Mouse (Mus musculus) adrenal gland, adult 2 months (tissue): Measurements from ENCODE around the gene Nexn. TPM values are rescaled to one million over a fixed set of nuclear protein-coding genes. Genes with fewer than 3 reads are reported as not detected.
"Not testable (repeated sequence)": the region's sequence is repeated elsewhere in the genome, so short reads cannot be mapped to it uniquely, and the experiment has no call there.

Experiments used
- DNase-seq: peaks from one replicate; pipeline ENCODE4 v3.0.0; 2021
- polyA plus RNA-seq: library from polyadenylated mRNA; depleted of rRNA; stranded (reverse); fragments of >200 nt; gene quantifications from 2 replicates; pipeline ENCODE4 v1.2.3, GENCODE M21; 2012
- total RNA-seq, 2 experiments: library from RNA; stranded (reverse); gene quantifications; 2 replicates each; pipeline ENCODE4 v1.2.3; 2021

Nexn gene
- total and polyA plus RNA-seq, 3 experiments = 3.7 TPM; not detected in 1

DNA sequence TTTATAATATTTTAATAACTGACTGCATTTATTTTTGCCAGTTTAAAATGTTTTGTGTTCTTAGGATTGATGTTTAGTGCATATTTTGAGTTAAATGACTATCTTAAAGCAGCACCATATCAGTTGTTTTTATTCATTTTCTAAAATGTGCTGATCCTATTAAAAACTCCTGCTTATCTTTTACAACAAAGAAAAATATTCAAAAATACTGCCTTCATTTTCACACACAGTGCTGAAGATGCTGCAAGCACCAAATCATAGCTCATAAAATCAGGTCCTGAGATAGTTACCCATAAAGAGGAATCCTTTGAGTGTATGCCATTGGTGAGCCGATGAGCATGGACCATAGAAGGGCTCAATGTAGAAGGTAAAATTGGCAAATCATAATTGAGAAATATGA lies 30.9 kb downstream of the Nexn start:
- no peak for DNase-seq

DNA sequence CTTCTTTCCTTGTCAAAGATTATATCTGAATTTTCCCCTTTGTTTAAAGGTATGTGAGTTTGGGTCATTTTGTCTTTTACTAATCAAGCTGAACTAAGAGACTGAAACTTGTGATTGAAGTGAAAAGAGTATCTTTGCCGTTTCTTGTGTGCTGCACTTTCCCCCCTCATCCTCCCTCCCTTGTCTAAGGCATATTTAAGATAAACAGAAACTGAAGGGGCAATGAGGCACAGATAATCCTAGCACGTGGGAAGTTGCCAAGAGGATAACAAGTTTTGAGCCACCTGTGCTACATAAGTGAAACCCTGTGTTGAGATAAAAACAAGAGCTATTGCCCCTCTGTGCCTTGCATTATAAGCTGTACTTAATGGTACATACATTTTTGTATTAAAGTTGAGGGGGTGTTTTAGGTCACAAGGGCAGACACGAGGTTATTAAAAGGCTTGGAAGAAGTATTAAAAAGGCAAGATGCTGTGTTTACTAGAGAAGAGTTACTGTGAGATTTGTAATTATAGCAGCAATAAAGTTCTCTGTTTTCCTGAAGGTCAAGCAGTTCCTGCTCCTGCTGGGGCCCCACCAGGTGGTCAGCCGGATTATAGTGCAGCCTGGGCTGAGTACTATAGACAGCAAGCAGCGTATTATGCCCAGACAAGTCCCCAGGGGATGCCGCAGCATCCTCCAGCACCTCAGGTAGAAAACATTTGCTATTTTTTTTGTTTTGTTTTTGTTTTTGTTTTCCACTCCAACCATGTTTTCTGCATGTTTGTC lies 34.6 kb downstream of the Nexn start:
- DNase-seq = no peak

DNA sequence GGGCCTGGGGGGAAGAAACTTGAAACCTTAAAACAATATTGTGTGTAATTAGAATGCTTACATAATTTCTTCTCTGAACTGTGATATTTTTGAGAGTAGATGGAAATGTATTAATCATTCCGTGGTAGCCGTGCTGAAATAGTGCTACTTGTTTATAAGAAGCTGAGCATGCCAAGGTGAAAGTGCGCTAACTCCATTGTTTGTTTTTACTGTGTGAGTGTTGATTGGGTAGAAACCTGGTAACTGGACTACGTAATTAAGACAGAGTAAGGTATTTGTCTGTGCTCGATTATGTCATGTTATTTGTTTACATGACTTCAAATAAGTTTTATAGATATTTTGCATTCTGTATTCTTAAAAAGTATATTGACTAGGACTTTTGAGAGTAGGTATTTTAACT lies 36.9 kb downstream of the Nexn start:
- DNase-seq = no peak

DNA sequence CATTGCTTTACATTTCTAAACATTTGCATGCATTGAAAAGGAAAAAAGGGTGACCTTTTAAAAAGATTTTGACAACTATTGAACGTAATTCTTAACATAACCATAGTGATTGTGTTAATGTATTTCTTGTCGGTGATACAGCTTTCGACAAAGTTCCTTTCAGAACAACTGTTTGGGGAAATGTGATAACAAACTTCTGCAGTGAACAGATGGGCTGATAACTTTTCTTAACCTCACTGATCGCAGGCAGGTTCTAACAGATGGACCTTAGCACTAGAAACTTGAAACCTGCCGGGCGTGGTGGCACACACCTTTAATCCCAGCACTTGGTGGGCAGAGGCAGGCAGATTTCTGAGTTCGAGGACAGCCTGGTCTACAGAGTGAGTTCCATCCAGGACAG lies 37.3 kb downstream of the Nexn start:
- DNase-seq = no peak

DNA sequence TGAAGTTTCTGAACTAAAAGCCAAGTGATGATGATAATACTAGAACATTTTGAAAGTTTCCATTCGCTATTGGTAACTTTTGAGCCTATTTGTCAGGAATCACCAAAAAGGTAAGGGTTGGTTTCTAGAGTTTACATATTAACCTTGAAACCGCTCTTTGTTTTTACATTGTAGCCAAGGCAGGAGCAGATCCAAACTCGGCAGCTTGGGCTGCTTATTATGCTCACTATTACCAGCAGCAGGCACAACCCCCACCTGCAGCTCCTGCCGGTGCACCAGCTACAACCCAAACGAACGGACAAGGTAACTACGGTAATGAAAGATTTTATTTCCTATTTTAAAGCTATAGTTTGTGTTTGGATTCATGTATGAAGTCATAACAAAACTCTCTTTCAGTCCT lies 40.2 kb downstream of the Nexn start:
- DNase-seq = no peak

DNA sequence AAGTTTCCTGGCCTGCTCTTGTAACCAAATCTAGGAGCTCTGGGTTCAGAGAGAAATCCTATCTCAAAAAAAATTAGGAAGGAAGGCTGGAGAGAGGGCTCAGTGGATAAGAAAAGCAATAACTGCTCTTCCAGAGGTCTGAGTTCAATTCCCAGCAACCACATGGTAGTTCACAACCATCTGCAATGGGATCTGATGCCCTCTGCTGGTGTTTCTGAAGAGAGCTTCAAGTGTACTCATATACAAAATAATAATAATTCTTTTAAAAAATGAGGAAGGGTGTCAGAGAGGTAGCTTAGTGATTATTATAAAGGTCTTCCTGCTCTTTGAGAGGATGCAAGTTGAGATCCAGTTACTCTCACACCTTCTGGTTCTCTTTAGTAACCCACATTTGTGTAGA lies 41.2 kb downstream of the Nexn start:
- DNase-seq = no peak

DNA sequence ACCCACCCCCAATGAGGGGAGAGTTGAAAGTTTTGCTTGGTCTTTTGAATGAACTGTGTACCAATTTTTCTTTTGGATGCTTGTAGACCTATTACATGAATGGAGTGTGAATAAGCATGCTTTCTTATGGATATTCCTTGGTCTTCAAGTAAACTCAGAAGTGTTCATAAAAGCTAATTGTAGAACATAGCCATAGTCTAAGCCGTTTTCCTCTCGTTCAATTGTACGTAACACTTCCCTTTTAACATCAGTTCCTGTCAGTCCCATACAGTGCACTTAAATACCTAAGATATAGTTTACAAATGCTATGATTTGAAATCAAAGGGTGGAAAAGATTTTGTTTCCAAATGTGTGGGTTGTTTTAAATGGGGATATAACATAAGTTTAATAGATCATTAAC lies 52.7 kb downstream of the Nexn start:
- no peak for DNase-seq

DNA sequence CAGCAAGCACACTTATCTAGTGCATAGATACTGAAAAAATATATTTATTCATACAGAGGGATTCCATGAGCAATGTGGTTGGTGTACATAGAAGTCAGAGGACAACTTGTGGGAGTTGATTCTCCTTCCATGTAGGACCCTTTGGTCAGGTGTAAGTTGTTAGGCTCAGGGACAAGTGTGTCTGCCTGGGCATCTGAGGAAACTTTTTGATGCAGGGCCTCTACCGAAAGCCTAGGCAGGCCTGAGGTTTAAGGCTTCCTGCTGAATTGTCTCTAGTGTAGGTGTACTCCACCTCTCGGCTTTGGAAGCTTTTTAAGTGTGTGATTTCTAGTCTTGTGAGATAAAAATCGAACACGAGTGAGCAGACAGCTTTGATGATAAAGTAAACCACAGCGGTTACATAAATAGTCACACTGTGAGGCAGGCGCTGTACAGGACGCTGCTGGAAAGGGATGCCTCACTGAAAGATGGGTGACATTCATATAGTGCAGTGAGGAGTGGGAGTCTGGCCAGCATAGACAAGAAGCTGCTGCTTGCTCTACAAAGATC lies 54.3 kb downstream of the Nexn start:
- peak; percentile 14 for DNase-seq

DNA sequence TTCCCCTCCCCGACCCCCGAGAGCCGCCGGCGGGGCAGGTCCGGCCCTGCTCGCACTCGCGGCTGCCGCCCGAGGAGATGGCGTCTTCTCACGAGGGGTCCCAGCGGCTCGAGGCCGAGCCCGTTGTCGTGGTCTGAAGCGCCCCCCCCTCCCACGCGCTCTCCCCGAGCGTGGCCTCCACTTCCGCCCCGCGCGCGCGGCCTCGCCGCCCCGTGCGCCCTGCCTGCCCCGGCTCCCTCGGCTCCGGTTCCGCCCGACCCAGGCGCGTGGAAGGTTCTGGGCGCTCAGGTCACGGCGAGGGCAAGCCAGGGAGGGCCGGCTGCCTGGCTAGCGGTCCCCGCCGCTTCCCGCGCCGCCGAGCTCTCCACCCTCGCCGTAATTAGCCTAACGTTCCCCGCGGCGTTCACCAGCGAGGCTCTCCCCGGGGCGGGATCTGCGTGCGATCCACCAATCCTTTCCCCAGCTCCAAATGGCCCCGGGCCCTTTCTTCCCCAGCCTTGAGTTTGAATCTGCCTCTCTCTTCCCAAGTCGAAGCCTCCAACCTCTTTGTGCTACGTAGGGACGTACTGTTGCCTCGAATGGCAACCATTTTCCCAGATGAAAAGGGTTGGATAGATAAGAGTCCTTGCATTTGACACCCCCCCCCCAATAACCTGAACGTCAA lies 55.3 kb downstream of the Nexn start:
- DNase-seq = peak; percentile 88

DNA sequence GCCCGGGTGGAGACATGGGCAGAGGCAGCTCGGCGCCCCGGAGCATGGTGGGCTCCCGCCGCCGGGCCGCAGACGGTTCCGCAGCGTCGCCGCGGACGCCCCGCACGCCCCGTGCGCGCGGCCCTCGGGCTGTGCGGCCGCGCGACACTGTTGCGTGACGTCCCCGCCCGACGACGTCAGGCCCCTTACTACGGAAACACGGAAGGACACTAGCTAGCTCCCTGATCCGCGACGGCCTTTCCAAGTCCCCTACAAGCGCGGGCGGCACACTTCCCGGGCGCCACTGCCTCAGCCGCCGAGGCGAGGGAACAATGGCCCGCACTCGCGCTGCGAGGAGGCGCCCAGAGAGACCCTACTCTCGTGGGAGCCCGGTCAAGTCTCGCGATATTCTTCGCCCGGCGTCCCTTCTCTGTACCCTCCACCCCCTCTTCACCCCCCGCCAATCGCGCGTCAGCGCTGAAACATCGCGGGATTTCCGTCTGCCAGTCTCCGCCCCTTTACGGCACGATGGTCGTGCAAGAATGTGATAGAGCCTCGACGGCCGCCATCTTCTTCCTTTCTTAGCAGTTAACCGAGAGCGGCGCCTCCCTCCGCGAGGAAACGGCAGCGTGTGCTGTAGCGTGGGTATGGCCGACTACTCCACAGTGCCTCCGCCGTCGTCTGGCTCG lies 56.0 kb downstream of the Nexn start, which contains the start of the genes Dnajb4 and Fubp1:
Dnajb4 (minus strand) TSS at position 336 of the 668 bp plus-strand sequence.
Fubp1 (plus strand) TSS at position 456 of the 668 bp plus-strand sequence.
- DNase-seq = peak; percentile 100

DNA sequence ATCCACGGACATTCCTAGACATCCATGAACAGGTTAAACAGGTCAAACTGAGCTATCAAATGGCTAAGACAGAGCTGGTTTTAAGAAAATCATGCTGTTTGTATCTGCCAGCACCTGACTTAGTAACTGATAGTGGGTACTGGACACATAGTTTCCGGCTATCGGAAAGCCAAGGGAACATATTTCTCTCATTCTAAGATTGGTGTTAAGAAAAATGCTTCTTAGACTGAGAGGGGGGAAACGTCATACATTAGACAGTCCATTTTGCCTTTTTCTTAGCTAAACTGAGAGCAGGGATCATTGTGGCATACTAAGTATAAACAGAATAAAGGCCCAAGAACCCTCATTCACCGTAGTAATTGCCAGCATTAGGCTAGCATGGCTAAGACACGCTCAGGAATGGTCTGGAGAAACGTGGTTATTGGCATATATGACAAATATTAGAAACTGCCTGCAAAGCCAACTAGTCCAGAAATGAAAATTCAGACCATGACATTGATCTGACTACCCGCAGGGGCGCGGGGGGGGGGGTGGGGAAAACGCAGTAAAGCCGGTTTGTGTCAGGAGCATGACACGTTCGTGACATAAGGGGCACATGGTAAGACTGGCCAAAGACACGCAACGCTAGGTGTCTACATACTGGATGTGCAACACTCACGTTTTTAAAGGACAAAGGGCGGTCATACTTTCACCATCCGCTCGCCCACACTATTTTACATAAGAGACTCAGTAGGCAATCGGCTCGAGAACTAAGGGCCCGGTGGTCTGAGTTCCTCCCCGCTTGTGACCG lies 56.8 kb downstream of the Nexn start:
- peak; percentile 14 for DNase-seq

DNA sequence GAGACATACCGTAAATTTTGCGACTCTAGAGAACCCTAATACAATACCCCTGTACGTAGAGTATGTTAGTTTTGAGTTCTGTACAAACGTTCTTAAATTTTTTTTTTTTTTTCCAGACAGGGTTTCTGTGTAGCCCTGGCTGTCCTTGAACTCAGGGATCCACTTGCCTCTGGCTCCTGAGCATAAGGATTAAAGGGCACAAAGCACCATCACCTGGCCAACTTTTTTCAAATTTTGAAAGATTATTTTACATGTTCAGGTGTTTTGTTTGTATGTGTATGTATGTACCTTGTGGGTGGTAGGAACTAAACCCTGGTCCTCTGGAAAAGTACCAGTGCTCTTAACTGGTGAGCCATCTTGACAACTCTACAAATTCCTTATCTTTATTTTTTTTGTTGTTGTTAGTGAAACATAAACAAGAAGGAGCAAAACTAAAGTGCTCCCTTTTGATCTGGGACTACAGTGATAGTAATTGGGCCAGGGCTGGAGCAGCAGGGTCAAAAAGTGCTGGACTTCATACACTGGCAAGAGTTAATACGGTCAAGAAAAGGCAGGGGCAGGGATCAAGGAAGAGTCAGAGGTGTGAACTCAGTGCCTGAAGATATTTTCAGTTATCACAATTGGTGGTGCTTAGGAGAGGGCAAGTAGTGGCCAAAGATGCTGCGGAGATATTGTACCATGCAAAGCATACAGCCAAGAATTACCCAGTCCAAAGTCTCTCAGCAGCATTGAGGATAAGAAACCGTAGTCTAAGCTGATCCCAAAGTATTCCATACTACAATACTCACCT lies 57.9 kb downstream of the Nexn start:
- DNase-seq = no peak

DNA sequence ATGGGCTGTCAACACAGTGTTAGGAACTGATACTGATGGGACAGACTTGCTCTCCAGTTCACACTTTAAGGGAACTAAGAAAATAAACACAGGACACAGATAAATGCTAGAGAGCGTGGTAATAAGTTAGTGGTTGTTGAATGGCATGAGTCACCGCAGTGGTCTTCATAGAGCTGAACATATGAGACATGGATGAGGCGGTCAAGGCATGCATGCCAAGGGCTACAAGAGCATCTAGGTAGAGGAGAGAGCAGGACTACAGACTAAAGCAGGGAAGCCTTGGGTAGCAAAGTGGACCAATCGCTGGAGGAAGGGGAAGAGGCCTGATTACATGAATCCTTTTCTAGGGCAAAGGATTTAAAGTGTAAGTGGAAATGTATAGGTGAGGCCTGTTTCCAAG lies 59.0 kb downstream of the Nexn start:
- DNase-seq = no peak

DNA sequence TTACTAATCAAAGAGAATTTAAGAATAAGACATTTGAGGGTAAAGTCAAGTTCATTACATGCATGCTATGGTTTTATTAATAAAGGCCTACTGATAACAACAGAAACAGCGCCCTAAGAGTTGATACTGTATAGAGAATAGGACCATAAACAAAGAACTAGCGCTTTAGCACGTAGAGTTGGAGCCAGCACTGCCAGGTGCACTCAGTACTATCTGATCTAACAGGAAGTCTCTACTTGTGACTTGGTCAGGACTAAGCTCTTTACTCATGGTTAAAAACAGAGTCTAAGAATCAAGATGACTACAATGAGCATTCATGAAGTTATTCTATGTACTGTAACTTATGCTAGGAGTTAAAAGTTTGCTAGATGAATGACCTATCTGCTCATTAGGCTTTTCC lies 61.6 kb downstream of the Nexn start:
- DNase-seq = no peak

DNA sequence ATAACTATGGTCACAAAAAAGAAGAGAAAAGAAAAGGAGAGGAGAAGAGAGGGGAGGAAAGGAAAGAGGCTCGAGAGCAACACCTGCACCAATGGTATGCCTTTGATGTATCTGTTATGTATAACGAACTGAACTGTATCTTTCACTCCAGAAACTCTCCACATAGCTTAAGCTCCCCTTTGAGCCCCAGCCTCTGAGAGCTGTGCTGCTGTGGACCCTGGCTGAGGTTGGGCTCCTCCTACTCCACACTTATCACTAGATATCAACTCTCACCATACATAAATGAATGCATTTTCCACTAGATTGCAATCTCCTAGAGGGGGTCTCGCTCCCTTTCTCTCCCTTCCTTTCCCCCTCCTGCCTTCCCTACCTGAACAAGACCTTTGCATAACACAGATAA lies 62.2 kb downstream of the Nexn start:
- DNase-seq = no peak

DNA sequence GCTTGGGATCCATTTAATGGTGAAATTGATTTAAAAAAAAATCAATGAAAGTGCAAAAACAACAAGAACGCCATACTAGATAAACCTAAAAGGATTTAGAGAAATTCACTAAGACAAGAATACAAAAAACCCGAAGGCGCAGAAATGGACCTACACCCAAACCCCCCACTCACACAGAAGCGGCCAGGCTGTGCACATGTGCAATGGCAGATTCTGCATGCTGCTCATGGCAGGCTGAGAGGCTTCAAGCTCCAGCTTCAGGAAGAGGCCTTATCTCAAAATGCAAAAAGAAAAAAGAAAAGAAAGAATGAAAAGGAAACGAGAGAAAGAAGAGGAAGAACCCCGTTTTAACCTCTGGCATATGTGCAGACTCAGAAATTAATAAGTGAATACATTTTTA lies 62.7 kb downstream of the Nexn start:
- DNase-seq = no peak

DNA sequence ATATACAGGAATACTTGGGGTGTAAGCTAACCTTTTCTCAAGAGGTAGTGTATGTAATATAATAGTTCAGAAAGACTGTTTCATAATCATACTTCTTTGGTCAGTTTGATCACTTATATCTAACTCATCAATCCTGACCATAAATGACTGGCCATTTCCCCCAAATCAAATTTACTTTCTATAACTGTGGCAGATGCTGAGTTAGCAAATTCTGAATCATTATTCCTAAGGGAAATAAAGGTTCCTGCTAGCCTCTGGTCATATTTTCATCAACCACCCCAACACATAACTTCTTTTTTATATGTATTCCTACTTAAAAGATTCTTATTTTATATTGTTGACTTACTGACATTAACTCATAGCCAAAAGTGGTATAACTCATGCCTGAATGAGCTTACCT lies 63.2 kb downstream of the Nexn start:
- no peak for DNase-seq

DNA sequence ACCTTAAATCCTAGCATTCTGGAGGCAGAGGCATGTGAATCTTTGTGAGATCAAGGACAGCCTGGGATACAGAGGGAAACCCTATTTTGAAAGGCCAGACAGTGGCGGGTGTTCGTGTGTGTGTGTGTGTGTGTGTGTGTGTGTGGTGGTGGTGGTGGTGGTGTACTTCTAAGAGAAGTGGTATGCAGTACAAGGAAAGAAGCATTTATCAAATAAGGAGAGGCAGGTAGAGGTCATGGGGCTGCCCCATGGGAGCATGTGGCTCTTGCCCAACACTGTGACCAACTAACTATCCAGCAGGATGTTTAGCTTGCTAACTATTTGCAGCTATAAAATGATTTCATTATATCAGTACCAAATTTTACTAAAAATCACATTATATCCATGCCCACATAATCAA lies 64.5 kb downstream of the Nexn start:
- DNase-seq = peak; percentile 20

DNA sequence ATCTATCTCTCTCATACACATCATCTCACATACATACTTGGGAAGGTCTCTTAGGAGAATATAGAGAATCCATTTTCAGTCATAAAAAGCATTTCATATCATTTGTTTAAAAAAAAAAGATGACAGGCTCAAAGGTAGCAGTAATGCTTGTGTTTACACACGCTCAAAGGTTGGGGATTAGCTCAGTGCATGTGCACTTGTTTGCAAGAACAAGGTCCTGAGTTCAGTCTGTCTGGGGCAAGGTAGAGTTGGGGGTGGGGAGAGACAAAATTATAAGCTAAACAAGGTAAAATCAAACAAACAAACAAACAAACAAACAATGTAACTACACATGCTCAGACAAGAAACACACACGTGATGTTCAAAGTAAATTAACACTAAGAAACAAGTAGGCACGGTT lies 65.0 kb downstream of the Nexn start:
- no peak for DNase-seq

DNA sequence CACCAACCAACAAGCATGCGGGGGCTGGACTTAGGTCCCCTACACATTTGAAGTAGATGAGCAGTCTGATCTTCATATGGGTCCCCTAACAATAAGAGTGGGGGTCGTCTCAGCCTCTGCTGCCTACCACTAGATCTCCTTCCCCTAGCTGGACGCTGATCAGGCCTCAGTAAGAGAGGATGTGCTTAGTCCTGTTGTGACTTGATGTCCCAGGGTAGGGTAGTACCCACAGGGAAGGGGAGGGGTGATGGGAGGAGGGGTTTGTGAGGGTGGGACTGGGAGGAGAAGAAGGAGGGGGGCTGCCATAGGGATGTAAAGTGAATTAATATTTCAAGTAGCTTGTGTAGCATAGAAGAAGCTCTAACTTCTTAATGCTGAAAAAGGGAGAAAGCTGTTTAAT lies 67.0 kb downstream of the Nexn start:
- DNase-seq = no peak

DNA sequence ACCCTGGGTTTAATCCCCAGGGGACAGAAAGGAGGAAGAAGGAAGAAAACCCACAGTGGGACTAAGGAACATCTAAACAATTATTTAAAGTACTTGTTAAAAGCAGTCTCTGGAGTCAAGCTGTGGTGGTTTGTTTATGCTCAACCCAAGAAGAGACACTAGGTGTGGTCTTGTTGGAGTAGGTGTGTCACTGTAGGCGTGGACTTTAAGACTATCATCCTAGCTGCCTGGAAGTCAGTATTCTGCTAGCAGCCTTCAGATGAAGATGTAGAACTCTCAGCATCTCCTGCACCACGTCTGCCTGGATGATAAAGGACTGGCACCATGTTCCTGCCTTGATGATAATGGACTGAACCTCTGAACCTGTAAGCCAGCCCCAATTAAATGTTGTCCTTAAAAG lies 68.9 kb downstream of the Nexn start:
- not testable (repeated sequence) for DNase-seq
